Mouse (Mus musculus) CH12.LX (cell line): Measurements from ENCODE around the gene Cnbp.

Experiments
- BHLHE40 ChIP-seq: IDR thresholded peaks from 2 replicates; pipeline ENCODE4 v1.6.1; 2011; ENCODE audit warnings: mild to moderate bottlenecking, low read depth, low read length, improper control_type of control experiment
- CHD1 ChIP-seq: IDR thresholded peaks from 2 replicates; pipeline ENCODE4 v1.6.1; 2012; ENCODE audit warnings: low read depth, low read length, improper control_type of control experiment, inconsistent platforms
- CHD2 ChIP-seq: IDR thresholded peaks from 2 replicates; pipeline ENCODE4 v1.6.1; 2011; ENCODE audit warnings: low read length, improper control_type of control experiment
- CTCF ChIP-seq, 2 experiments: IDR thresholded peaks in 1 of 2; conservative IDR thresholded peaks in 1 of 2; 2 replicates each; pipeline ENCODE4 v1.5.1; 2011 to 2012; ENCODE audit warnings: low read depth in 2 of 2, low read length in 2 of 2, improper control_type of control experiment in 1 of 2, inconsistent platforms in 1 of 2, mild to moderate bottlenecking in 1 of 2, moderate library complexity in 1 of 2
- MAX ChIP-seq: IDR thresholded peaks from 2 replicates; pipeline ENCODE4 v1.6.1; 2011; ENCODE audit warnings: low read length, improper control_type of control experiment
- POLR2A ChIP-seq: IDR thresholded peaks from 2 replicates; pipeline ENCODE4 v1.6.1; 2011; ENCODE audit warnings: low read depth, mild to moderate bottlenecking, improper control_type of control experiment, low read length
- RCOR1 ChIP-seq: conservative IDR thresholded peaks from 2 replicates; pipeline ENCODE4 v1.6.1; 2012; ENCODE audit warnings: low read depth, mild to moderate bottlenecking, inconsistent platforms, low read length, improper control_type of control experiment
- SIN3A ChIP-seq: IDR thresholded peaks from 2 replicates; pipeline ENCODE4 v1.6.1; 2012; ENCODE audit warnings: low read length, improper control_type of control experiment, inconsistent platforms
- UBTF ChIP-seq: IDR thresholded peaks from 2 replicates; pipeline ENCODE4 v1.6.1; 2012; ENCODE audit warnings: low read depth, mild to moderate bottlenecking, inconsistent platforms, low read length, improper control_type of control experiment, moderate library complexity
- ZKSCAN1 ChIP-seq: IDR thresholded peaks from 2 replicates; pipeline ENCODE4 v1.6.1; 2012; ENCODE audit warnings: low read depth, inconsistent platforms, low read length, improper control_type of control experiment, borderline replicate concordance

DNA sequence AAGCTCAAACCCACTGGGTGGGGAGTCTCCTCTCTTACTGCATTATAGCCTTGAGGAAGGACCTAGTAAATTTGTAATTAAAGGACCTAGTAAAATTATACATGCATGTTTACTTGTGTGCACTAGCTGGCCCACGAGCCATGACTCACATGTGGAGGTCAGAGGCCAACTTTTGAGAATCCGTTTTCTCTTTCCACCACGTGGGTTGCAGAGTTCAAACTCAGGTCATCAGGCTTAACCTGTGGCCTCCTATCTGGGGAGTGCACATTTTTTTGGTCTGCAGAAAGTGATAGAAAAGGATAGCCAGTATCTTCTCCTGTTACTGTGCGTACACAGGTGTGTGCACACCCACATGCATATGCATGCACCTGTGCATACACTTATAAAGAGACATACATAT is 28.1 kb upstream of the Cnbp start:
- TF ChIP-seq BHLHE40, result 0 out of 2 replicates have a peak, but pooled peaks have one; percentile 29
- TF ChIP-seq MAX, result peak; percentile 22; the same call in 1 of the 2 replicates
- no peak for TF ChIP-seq CTCF (conservative IDR thresholded peaks at IDR 0.05 in 1 of 2, IDR thresholded peaks at IDR 0.05 in 1 of 2; ENCODE audit: low read depth in 2 of 2, low read length in 2 of 2)
- no peak for TF ChIP-seq CHD2
- TF ChIP-seq POLR2A, result no peak
- TF ChIP-seq RCOR1, result no peak
- no peak for TF ChIP-seq CHD1
- no peak for TF ChIP-seq SIN3A
- no peak for TF ChIP-seq UBTF
- TF ChIP-seq ZKSCAN1, result no peak
